Mouse (Mus musculus) spleen, adult 2 months (tissue): ENCODE data around the gene Vax1.

Experiments used
- CTCF ChIP-seq: fragments of 200-500 bp; IDR thresholded peaks from 2 replicates; pipeline ENCODE4 v1.5.1; 2011; ENCODE audit warnings: mild to moderate bottlenecking, inconsistent platforms; ENCODE audit not compliant: insufficient read depth, insufficient read length, insufficient replicate concordance; ENCODE audit errors: extremely low read depth
- POLR2A ChIP-seq: fragments of 200-500 bp; IDR thresholded peaks from 2 replicates; pipeline ENCODE4 v1.6.1; 2011; ENCODE audit warnings: low read depth, low read length, inconsistent platforms

DNA sequence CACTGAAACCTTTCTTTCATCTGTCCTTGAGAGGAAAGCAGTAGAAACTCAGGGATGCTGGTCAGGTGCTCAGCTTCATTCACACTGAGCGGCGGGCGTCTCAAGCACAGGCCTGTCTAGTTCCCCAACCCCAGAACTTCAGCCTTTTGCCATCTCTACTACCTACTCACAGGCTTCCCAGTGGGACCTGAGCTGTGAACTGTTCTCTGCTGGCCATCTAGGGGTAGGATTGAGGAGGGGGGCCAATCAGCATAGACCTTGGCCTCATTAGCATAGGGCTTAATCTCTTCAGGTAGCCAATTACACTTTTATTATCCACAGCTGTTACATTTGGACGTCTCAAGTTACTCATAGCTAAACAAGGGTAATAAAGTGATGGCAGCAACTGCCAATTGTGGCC is 19.1 kb upstream of the Vax1 start:
- TF ChIP-seq CTCF, result no peak
- TF ChIP-seq POLR2A, result no peak
